Mouse (Mus musculus) midbrain, embryonic 16.5 days (tissue): ENCODE data around the gene Atp9a. TPM values are rescaled to one million over a fixed set of nuclear protein-coding genes. Genes with fewer than 3 reads are reported as not detected.

Experiments
- ATAC-seq: fragments of 200-750 bp; cut with Nextera tagmentation; 2 replicates; pipeline ENCODE4 v1.8.0; 2017; ENCODE audit warnings: moderate TSS enrichment
- H3K27ac ChIP-seq: fragments of 300-500 bp; sonication (generic); 2 replicates; pipeline ENCODE4 v1.5.1; 2014; ENCODE audit warnings: mild to moderate bottlenecking, low read length, mixed read lengths
- H3K27me3 ChIP-seq: fragments of 300-500 bp; sonication (generic); 2 replicates; pipeline ENCODE4 v1.6.1; 2014; ENCODE audit warnings: low read depth, low read length, mixed read lengths; ENCODE audit not compliant: control insufficient read depth, insufficient read depth
- H3K36me3 ChIP-seq: fragments of 300-500 bp; sonication (generic); 2 replicates; pipeline ENCODE4 v1.6.1; 2014; ENCODE audit warnings: mild to moderate bottlenecking, low read length, moderate library complexity, mixed read lengths; ENCODE audit not compliant: control insufficient read depth, insufficient read depth
- H3K4me1 ChIP-seq: fragments of 300-500 bp; sonication (generic); 2 replicates; pipeline ENCODE4 v1.6.1; 2014; ENCODE audit warnings: mild to moderate bottlenecking, low read length, mixed read lengths; ENCODE audit not compliant: control insufficient read depth, insufficient read depth
- H3K4me2 ChIP-seq: fragments of 300-500 bp; sonication (generic); 2 replicates; pipeline ENCODE4 v1.6.1; 2014; ENCODE audit warnings: mild to moderate bottlenecking, low read length, mixed read lengths
- H3K4me3 ChIP-seq: fragments of 300-500 bp; sonication (generic); 2 replicates; pipeline ENCODE4 v1.5.1; 2014; ENCODE audit warnings: low read depth, mild to moderate bottlenecking, low read length, moderate library complexity, mixed read lengths
- H3K9ac ChIP-seq: fragments of 300-500 bp; sonication (generic); 2 replicates; pipeline ENCODE4 v1.6.1; 2014; ENCODE audit warnings: low read depth, low read length, mixed read lengths
- H3K9me3 ChIP-seq: fragments of 300-500 bp; sonication (generic); replicated peaks from 2 replicates; pipeline ENCODE4 v1.6.1; 2014; ENCODE audit warnings: mild to moderate bottlenecking, low read length, mixed read lengths; ENCODE audit not compliant: control insufficient read depth, poor library complexity, severe bottlenecking
- WGBS: fragments of 180-500 bp; shearing (Covaris S2); extraction: QIAGEN DNeasy Blood & Tissue Kit; methylation state at CpG from one replicate; pipeline ENCODE4 v1.1.7; 2014; 5-methylcytosine and 5-hydroxymethylcytosine counted together
- polyA plus RNA-seq: library from polyadenylated mRNA; unstranded; fragments of >200 nt; fragmentation: Nextera tagmentation; extraction: Ambion mirVana; gene quantifications from 2 replicates; pipeline ENCODE4 v1.2.1, GENCODE M21; 2015

Atp9a gene
- polyA plus RNA-seq, 1 experiment from 2014 or later, result 97.1 TPM

- peaks cover 19% of the 10 kb centered on the region for H3K36me3 ChIP-seq
- WGBS, result 17% methylated on average over 13 of the region's 13 CpGs
Observed at GRCm38 (mm10) chr2:168702266-168702665, 39.9 kb downstream of the Atp9a start.

GRCm38 (mm10) chr2:168695027-168695403 is 47.2 kb downstream of the Atp9a start:
- H3K27me3 ChIP-seq, result no peaks in the 10 kb centered on the region
- H3K9ac ChIP-seq, result no peak overlapping the region
- H3K9me3 ChIP-seq, result no peaks in the 10 kb centered on the region
- no peak for ATAC-seq
- H3K27ac ChIP-seq, result no peak overlapping the region
- no peak overlapping the region for H3K4me3 ChIP-seq
- no peak overlapping the region for H3K4me2 ChIP-seq
- H3K4me1 ChIP-seq, result peaks cover 5% of the 10 kb centered on the region; the same call in 1 of the 2 replicates
- WGBS, result 86% methylated on average over 7 of the region's 7 CpGs
- H3K36me3 ChIP-seq, result peaks cover 6% of the 10 kb centered on the region

More at GRCm38 (mm10) chr2:168702266-168702665, 39.9 kb downstream of the Atp9a start:
- no peak overlapping the region for H3K9ac ChIP-seq
- no peaks in the 10 kb centered on the region for H3K4me1 ChIP-seq
- H3K9me3 ChIP-seq, result no peaks in the 10 kb centered on the region
- no peak overlapping the region for H3K4me2 ChIP-seq
- ATAC-seq, result 0 out of 2 replicates have a peak, but pooled peaks have one; percentile 34
- peak overlapping the region; percentile 40; the same call in 1 of the 2 replicates for H3K27ac ChIP-seq
- no peaks in the 10 kb centered on the region for H3K27me3 ChIP-seq
- H3K4me3 ChIP-seq, result no peak overlapping the region

GRCm38 (mm10) chr2:168694379-168695026 is 47.7 kb downstream of the Atp9a start:
- no peak for ATAC-seq
- WGBS, result 5% methylated on average over 27 of the region's 27 CpGs
- Histone ChIP-seq H3K4me1 (peaks cover 5% of the 10 kb centered on the region; the same call in 1 of the 2 replicates), H3K36me3 (peaks cover 6% of the 10 kb centered on the region), H3K27me3 (no peaks in the 10 kb centered on the region), H3K4me3 (no peak overlapping the region), H3K9ac (0 out of 2 replicates have a peak overlapping the region, but pooled peaks have one; percentile 3), H3K4me2 (no peak overlapping the region), H3K9me3 (no peaks in the 10 kb centered on the region), H3K27ac (no peak overlapping the region)

GRCm38 (mm10) chr2:168691774-168692173 is 50.4 kb downstream of the Atp9a start:
- no peak overlapping the region for H3K4me3 ChIP-seq
- H3K9ac ChIP-seq, result no peak overlapping the region
- no peak overlapping the region for H3K4me2 ChIP-seq
- peaks cover 10% of the 10 kb centered on the region; the same call in 1 of the 2 replicates for H3K36me3 ChIP-seq
- H3K9me3 ChIP-seq, result no peaks in the 10 kb centered on the region
- no peaks in the 10 kb centered on the region for H3K27me3 ChIP-seq
- no peak overlapping the region for H3K27ac ChIP-seq
- 0 out of 2 replicates have a peak, but pooled peaks have one; percentile 53 for ATAC-seq
- 46% methylated on average over 6 of the region's 6 CpGs for WGBS
- H3K4me1 ChIP-seq, result peaks cover 5% of the 10 kb centered on the region; the same call in 1 of the 2 replicates

GRCm38 (mm10) chr2:168687326-168687725 is 54.9 kb downstream of the Atp9a start:
- H3K36me3 ChIP-seq, result peaks cover 11% of the 10 kb centered on the region
- H3K9ac ChIP-seq, result no peak overlapping the region
- no peaks in the 10 kb centered on the region for H3K9me3 ChIP-seq
- no peak overlapping the region for H3K4me2 ChIP-seq
- WGBS, result 84% methylated on average over 12 of the region's 12 CpGs
- H3K27me3 ChIP-seq, result no peaks in the 10 kb centered on the region
- no peak for ATAC-seq
- H3K27ac ChIP-seq, result no peak overlapping the region
- no peak overlapping the region for H3K4me3 ChIP-seq
- H3K4me1 ChIP-seq, result no peaks in the 10 kb centered on the region

GRCm38 (mm10) chr2:168685909-168686308 is 56.3 kb downstream of the Atp9a start:
- ATAC-seq, result no peak
- H3K4me3 ChIP-seq, result no peak overlapping the region
- no peaks in the 10 kb centered on the region for H3K27me3 ChIP-seq
- 97% methylated on average over 9 of the region's 9 CpGs for WGBS
- peaks cover 22% of the 10 kb centered on the region for H3K36me3 ChIP-seq
- H3K4me1 ChIP-seq, result no peaks in the 10 kb centered on the region
- no peak overlapping the region for H3K27ac ChIP-seq
- H3K9ac ChIP-seq, result no peak overlapping the region
- H3K9me3 ChIP-seq, result no peaks in the 10 kb centered on the region
- H3K4me2 ChIP-seq, result no peak overlapping the region

GRCm38 (mm10) chr2:168684695-168685094 is 57.5 kb downstream of the Atp9a start:
- H3K27me3 ChIP-seq, result no peaks in the 10 kb centered on the region
- H3K9me3 ChIP-seq, result no peaks in the 10 kb centered on the region
- WGBS, result 80% methylated on average over 3 of the region's 3 CpGs
- H3K36me3 ChIP-seq, result peaks cover 24% of the 10 kb centered on the region
- no peak overlapping the region for H3K4me2 ChIP-seq
- no peak overlapping the region for H3K27ac ChIP-seq
- no peak overlapping the region for H3K9ac ChIP-seq
- ATAC-seq, result no peak
- H3K4me3 ChIP-seq, result no peak overlapping the region
- H3K4me1 ChIP-seq, result no peaks in the 10 kb centered on the region

GRCm38 (mm10) chr2:168683520-168684150 is 58.6 kb downstream of the Atp9a start:
- WGBS, result 51% methylated on average over 15 of the region's 15 CpGs
- H3K4me3 ChIP-seq, result no peak overlapping the region
- no peak overlapping the region for H3K9ac ChIP-seq
- H3K27ac ChIP-seq, result no peak overlapping the region
- peaks cover 18% of the 10 kb centered on the region for H3K36me3 ChIP-seq
- no peaks in the 10 kb centered on the region for H3K9me3 ChIP-seq
- H3K4me2 ChIP-seq, result no peak overlapping the region
- no peak for ATAC-seq
- H3K4me1 ChIP-seq, result peaks cover 10% of the 10 kb centered on the region
- no peaks in the 10 kb centered on the region for H3K27me3 ChIP-seq

- no peak for ATAC-seq
- 95% methylated on average over 2 of the region's 2 CpGs for WGBS
- peaks cover 11% of the 10 kb centered on the region for H3K4me1 ChIP-seq
- no peaks in the 10 kb centered on the region for H3K9me3 ChIP-seq
- no peak overlapping the region for H3K27ac ChIP-seq
- peaks cover 18% of the 10 kb centered on the region for H3K36me3 ChIP-seq
- H3K4me2 ChIP-seq, result no peak overlapping the region
- no peaks in the 10 kb centered on the region for H3K27me3 ChIP-seq
- H3K4me3 ChIP-seq, result no peak overlapping the region
- H3K9ac ChIP-seq, result no peak overlapping the region
Observed at GRCm38 (mm10) chr2:168682721-168683120, 59.5 kb downstream of the Atp9a start.
